Mouse (Mus musculus): ENCODE measurements around the gene Dst. TPM values are rescaled to one million over a fixed set of nuclear protein-coding genes. Genes with fewer than 3 reads are reported as not detected.
A peak's percentile ranks its signal among the peaks of the same experiment; 100 is the strongest.

Dst gene
- polyA plus RNA-seq, 1 experiment from 2014 or later, result 63.1 TPM

- Histone ChIP-seq H3K4me2 (replicated peaks) (no peak overlapping the region), H3K9me3 (ENCODE audit: control insufficient read depth, low read length) (no peaks in the 10 kb centered on the region), H3K36me3 (replicated peaks; ENCODE audit: control insufficient read depth, insufficient read depth) (no peaks in the 10 kb centered on the region), H3K27ac (no peak overlapping the region), H3K4me1 (replicated peaks; ENCODE audit: control insufficient read depth, insufficient read depth, low read length) (peaks cover 22% of the 10 kb centered on the region), H3K9ac (no peak overlapping the region), H3K27me3 (ENCODE audit: control insufficient read depth, insufficient read depth, low read length) (no peaks in the 10 kb centered on the region), H3K4me3 (replicated peaks; ENCODE audit: low read length) (no peak overlapping the region)
- ATAC-seq (ENCODE audit: low FRiP score) (no peak), DNase-seq (ENCODE audit: low spot score) (no peak)
- 89% methylated on average over 2 of the region's 2 CpGs for WGBS
These were observed 194.6 kb downstream of the Dst start for GRCm38 (mm10) chr1:34102604-34103003.

DNA sequence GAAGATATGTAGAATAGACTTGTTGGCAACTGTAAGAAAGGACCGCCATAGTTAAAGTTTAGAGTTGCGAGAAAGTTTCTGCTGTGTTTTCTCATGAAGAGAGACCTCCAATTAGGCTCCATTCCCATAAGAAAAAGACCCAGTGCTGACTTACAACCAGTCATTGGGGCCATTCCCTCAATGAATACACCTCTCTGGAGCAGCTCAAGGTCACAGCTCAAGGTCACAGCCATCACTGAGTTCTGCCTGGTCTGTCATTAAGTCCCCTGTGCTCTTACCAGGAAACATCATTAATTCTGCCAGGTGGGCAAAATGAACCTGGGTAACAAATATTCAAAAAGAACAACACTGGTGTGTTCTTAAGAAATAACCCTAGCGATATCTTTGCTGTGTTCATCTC is 195.2 kb downstream of the Dst start:
- Histone ChIP-seq H3K36me3 (replicated peaks; ENCODE audit: control insufficient read depth, insufficient read depth) (no peaks in the 10 kb centered on the region), H3K9ac (no peak overlapping the region)

GRCm38 (mm10) chr1:34103713-34104172 is 195.7 kb downstream of the Dst start:
- Histone ChIP-seq H3K4me1 (replicated peaks; ENCODE audit: control insufficient read depth, insufficient read depth, low read length) (peaks cover 22% of the 10 kb centered on the region), H3K9ac (no peak overlapping the region), H3K4me2 (replicated peaks) (no peak overlapping the region), H3K4me3 (replicated peaks; ENCODE audit: low read length) (no peak overlapping the region), H3K27me3 (ENCODE audit: control insufficient read depth, insufficient read depth, low read length) (no peaks in the 10 kb centered on the region), H3K9me3 (ENCODE audit: control insufficient read depth, low read length) (no peaks in the 10 kb centered on the region), H3K36me3 (replicated peaks; ENCODE audit: control insufficient read depth, insufficient read depth) (no peaks in the 10 kb centered on the region), H3K27ac (no peak overlapping the region)
- DNase-seq (ENCODE audit: low spot score), result no peak
- ATAC-seq (ENCODE audit: low FRiP score), result peak; percentile 56; the same call in 1 of the 2 replicates
- WGBS, result 2% methylated on average over 3 of the region's 3 CpGs

More for the DNA sequence above, 195.2 kb downstream of the Dst start:
- Histone ChIP-seq H3K27me3 (ENCODE audit: control insufficient read depth, insufficient read depth, low read length) (no peaks in the 10 kb centered on the region), H3K4me2 (replicated peaks) (no peak overlapping the region), H3K27ac (no peak overlapping the region), H3K9me3 (ENCODE audit: control insufficient read depth, low read length) (no peaks in the 10 kb centered on the region), H3K4me3 (replicated peaks; ENCODE audit: low read length) (no peak overlapping the region), H3K4me1 (replicated peaks; ENCODE audit: control insufficient read depth, insufficient read depth, low read length) (peaks cover 22% of the 10 kb centered on the region)
- ATAC-seq (ENCODE audit: low FRiP score) (no peak), DNase-seq (ENCODE audit: low spot score) (no peak)
- WGBS, result 65% methylated on average over 3 of the region's 3 CpGs

DNA sequence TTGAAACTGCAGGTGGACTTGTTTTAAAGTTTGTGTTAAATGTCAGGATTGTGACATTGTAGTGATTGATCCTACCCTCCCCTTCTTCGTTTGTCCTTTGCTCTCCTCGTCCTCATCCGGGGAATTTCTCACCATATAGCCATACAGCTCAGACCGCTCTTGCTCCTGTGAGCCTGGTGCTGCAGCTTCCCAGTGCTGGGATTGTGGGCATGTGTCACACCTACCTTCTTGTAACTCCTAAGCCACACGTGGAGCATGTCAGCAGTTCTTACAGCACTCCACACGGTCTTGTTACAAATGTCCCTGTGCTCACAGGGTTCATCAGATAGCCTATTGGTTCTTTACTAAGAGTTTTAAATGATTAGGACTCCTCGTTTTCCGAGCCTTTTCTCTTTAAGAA is 196.8 kb downstream of the Dst start:
- WGBS, result 31% methylated on average over 8 of the region's 8 CpGs
- Histone ChIP-seq H3K36me3 (replicated peaks; ENCODE audit: control insufficient read depth, insufficient read depth) (no peaks in the 10 kb centered on the region), H3K27ac (no peak overlapping the region), H3K4me1 (replicated peaks; ENCODE audit: control insufficient read depth, insufficient read depth, low read length) (peaks cover 22% of the 10 kb centered on the region), H3K27me3 (ENCODE audit: control insufficient read depth, insufficient read depth, low read length) (no peaks in the 10 kb centered on the region), H3K4me3 (replicated peaks; ENCODE audit: low read length) (no peak overlapping the region), H3K4me2 (replicated peaks) (no peak overlapping the region), H3K9ac (no peak overlapping the region), H3K9me3 (ENCODE audit: control insufficient read depth, low read length) (no peaks in the 10 kb centered on the region)
- no peak for ATAC-seq (ENCODE audit: low FRiP score)
- no peak for DNase-seq (ENCODE audit: low spot score)

- Histone ChIP-seq H3K36me3 (replicated peaks; ENCODE audit: control insufficient read depth, insufficient read depth) (no peaks in the 10 kb centered on the region), H3K4me1 (replicated peaks; ENCODE audit: control insufficient read depth, insufficient read depth, low read length) (peaks cover 22% of the 10 kb centered on the region), H3K9ac (peak overlapping the region; percentile 34; the same call in 1 of the 2 replicates), H3K4me3 (replicated peaks; ENCODE audit: low read length) (no peak overlapping the region), H3K27me3 (ENCODE audit: control insufficient read depth, insufficient read depth, low read length) (no peaks in the 10 kb centered on the region), H3K4me2 (replicated peaks) (0 out of 2 replicates have a peak overlapping the region, but pooled peaks have one; percentile 19), H3K27ac (peak overlapping the region; percentile 47; the same call in 1 of the 2 replicates), H3K9me3 (ENCODE audit: control insufficient read depth, low read length) (no peaks in the 10 kb centered on the region)
- ATAC-seq (ENCODE audit: low FRiP score) (peak; percentile 18; the same call in 1 of the 2 replicates), DNase-seq (ENCODE audit: low spot score) (no peak)
- 15% methylated on average over 8 of the region's 8 CpGs for WGBS
These were observed 198.6 kb downstream of the Dst start for GRCm38 (mm10) chr1:34106606-34107005.

GRCm38 (mm10) chr1:34107076-34107475 is 199.1 kb downstream of the Dst start:
- no peak; the same call in 1 of the 2 replicates for ATAC-seq (ENCODE audit: low FRiP score)
- Histone ChIP-seq H3K9me3 (ENCODE audit: control insufficient read depth, low read length) (no peaks in the 10 kb centered on the region), H3K4me3 (replicated peaks; ENCODE audit: low read length) (no peak overlapping the region), H3K4me2 (replicated peaks) (0 out of 2 replicates have a peak overlapping the region, but pooled peaks have one; percentile 19), H3K4me1 (replicated peaks; ENCODE audit: control insufficient read depth, insufficient read depth, low read length) (peaks cover 22% of the 10 kb centered on the region), H3K36me3 (replicated peaks; ENCODE audit: control insufficient read depth, insufficient read depth) (no peaks in the 10 kb centered on the region), H3K27ac (peak overlapping the region; percentile 47; the same call in 1 of the 2 replicates), H3K27me3 (ENCODE audit: control insufficient read depth, insufficient read depth, low read length) (no peaks in the 10 kb centered on the region), H3K9ac (no peak overlapping the region)
- no peak for DNase-seq (ENCODE audit: low spot score)
- 42% methylated on average over 8 of the region's 8 CpGs for WGBS

GRCm38 (mm10) chr1:34109599-34110210 is 201.7 kb downstream of the Dst start:
- no peaks in the 10 kb centered on the region for H3K27me3 ChIP-seq (ENCODE audit: control insufficient read depth, insufficient read depth, low read length)
- 82% methylated on average over 6 of the region's 6 CpGs for WGBS
- DNase-seq (ENCODE audit: low spot score) (no peak), ATAC-seq (ENCODE audit: low FRiP score) (no peak)
- H3K9me3 ChIP-seq (ENCODE audit: control insufficient read depth, low read length), result no peaks in the 10 kb centered on the region
- H3K4me1 ChIP-seq (replicated peaks; ENCODE audit: control insufficient read depth, insufficient read depth, low read length), result peaks cover 12% of the 10 kb centered on the region
- no peak overlapping the region for H3K4me3 ChIP-seq (replicated peaks; ENCODE audit: low read length)
- no peak overlapping the region for H3K4me2 ChIP-seq (replicated peaks)
- H3K9ac ChIP-seq, result no peak overlapping the region
- no peak overlapping the region for H3K27ac ChIP-seq
- H3K36me3 ChIP-seq (replicated peaks; ENCODE audit: control insufficient read depth, insufficient read depth), result peaks cover 9% of the 10 kb centered on the region; the same call in 1 of the 2 replicates

GRCm38 (mm10) chr1:34110862-34111261 is 202.8 kb downstream of the Dst start:
- H3K27me3 ChIP-seq (ENCODE audit: control insufficient read depth, insufficient read depth, low read length), result no peaks in the 10 kb centered on the region
- H3K9ac ChIP-seq, result no peak overlapping the region
- H3K4me3 ChIP-seq (replicated peaks; ENCODE audit: low read length), result no peak overlapping the region
- ATAC-seq (ENCODE audit: low FRiP score) (no peak), DNase-seq (ENCODE audit: low spot score) (no peak)
- no peak overlapping the region for H3K4me2 ChIP-seq (replicated peaks)
- peaks cover 11% of the 10 kb centered on the region for H3K4me1 ChIP-seq (replicated peaks; ENCODE audit: control insufficient read depth, insufficient read depth, low read length)
- H3K27ac ChIP-seq, result no peak overlapping the region
- peaks cover 11% of the 10 kb centered on the region; the same call in 1 of the 2 replicates for H3K36me3 ChIP-seq (replicated peaks; ENCODE audit: control insufficient read depth, insufficient read depth)
- WGBS, result 63% methylated on average over 2 of the region's 2 CpGs
- no peaks in the 10 kb centered on the region for H3K9me3 ChIP-seq (ENCODE audit: control insufficient read depth, low read length)

DNA sequence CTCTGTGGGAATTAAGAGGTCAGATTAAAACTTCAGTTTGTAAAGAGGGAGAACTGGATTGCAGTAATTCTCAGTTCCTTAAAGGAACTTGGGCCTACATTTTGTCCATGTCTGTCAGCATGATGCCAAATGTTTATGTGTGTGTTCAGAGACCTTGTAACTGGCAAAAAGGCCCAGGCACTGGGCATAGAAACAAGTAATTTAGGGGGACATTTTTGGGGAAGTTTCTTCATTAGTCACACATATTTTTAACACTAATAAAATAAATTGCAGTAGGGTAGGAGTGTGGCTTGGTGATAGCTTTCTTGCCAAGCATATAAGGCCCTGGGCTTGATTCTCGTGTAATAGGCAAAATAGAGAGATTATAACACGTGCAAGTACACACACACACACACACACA is 203.9 kb downstream of the Dst start:
- Histone ChIP-seq H3K4me1 (replicated peaks; ENCODE audit: control insufficient read depth, insufficient read depth, low read length) (peaks cover 3% of the 10 kb centered on the region; the same call in 1 of the 2 replicates), H3K9ac (no peak overlapping the region), H3K9me3 (ENCODE audit: control insufficient read depth, low read length) (no peaks in the 10 kb centered on the region), H3K4me3 (replicated peaks; ENCODE audit: low read length) (no peak overlapping the region), H3K36me3 (replicated peaks; ENCODE audit: control insufficient read depth, insufficient read depth) (peaks cover 11% of the 10 kb centered on the region; the same call in 1 of the 2 replicates), H3K4me2 (replicated peaks) (no peak overlapping the region), H3K27me3 (ENCODE audit: control insufficient read depth, insufficient read depth, low read length) (no peaks in the 10 kb centered on the region), H3K27ac (no peak overlapping the region)
- WGBS, result 95% methylated on average over 2 of the region's 2 CpGs
- DNase-seq (ENCODE audit: low spot score) (no peak), ATAC-seq (ENCODE audit: low FRiP score) (no peak)
